Mouse (Mus musculus): ENCODE results near the gene Prdm4.
A peak's percentile ranks its signal among the peaks of the same experiment; 100 is the strongest.

Gene Prdm4

GRCm38 (mm10) chr10:85916498-85917309, at the start of gene Prdm4:
TSS of gene Prdm4 (minus strand) at chr10:85917142.
- DNase-seq (ENCODE audit: low spot score in 2 of 2): peak; percentile 83 to 97

DNA sequence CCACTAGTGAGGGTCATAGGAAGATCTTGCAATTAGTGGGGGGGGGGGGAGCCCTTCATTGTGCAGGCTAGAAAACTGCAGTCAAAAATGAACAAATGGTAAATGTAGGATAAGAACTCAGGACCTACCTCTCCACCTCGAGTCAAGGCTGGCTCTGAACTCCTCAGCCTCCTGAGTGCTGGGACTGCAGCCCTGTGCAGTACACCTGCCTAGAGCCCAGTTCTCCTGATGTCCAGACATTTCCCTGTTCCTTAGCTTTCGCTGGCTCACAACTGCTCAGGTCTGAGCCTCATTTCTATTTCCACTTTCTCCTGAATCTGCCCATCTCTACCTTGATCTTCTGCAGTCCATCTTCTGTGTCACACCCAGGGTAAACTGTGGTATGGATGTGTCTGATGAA, 49.5 kb upstream of the Prdm4 start:
- DNase-seq (ENCODE audit: low spot score in 2 of 2): no peak

DNA sequence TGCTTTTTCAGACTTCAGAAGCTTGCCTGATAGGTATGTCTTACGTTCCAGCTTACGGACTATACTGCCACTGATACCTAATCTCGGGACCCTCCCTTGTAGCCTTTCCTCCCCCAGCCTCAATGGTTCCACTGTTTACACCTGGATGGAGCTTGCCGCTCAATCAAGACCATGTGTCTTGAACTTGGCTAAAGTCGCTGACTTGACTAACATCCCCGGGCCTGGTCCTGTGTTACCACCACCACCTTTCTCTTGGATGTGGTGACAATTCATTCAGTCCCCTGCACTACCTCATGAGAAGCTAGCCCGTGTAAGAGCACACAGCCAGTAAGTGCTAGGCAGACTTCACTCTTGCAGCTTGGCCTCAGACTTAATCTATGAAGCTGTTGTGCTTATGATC, 47.4 kb upstream of the Prdm4 start:
- DNase-seq (ENCODE audit: low spot score in 2 of 2): no peak

- DNase-seq (ENCODE audit: low spot score in 2 of 2): no peak
Observed at GRCm38 (mm10) chr10:85962897-85963296, 46.0 kb upstream of the Prdm4 start.

DNA sequence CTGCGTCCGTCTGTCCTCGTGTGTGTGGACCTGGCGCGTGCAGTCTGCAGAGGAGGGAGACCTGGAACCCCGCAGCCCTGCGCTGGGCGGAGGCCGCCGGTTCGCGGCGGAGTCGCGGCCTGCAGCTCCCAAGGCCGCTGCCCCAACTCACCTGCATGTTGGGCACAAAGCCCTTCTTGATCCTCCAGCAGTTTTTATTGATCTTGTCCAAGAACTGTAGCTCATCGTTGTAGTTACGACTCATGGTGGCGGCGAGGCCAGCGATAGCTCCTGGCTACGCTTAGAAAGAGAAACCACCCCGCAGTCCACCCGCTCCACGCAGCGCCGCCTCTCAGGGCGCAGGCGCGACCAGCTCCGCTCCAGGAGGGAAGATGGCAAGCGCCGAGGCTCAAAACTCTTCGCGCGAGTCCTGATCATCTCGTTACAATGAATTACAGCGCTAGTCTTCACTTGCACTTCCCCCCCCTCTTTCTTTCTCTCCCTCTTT, 40.6 kb upstream of the Prdm4 start, which contains the start of gene Rtcb:
Rtcb (minus strand) TSS at position 360 of the 487 bp plus-strand sequence.
- DNase-seq (ENCODE audit: low spot score in 2 of 2): peak; percentile 96 to 99

GRCm38 (mm10) chr10:85956871-85957419, 40.0 kb upstream of the Prdm4 start:
- DNase-seq (ENCODE audit: low spot score in 2 of 2): peak in 1 of 2 experiments; percentile 26

DNA sequence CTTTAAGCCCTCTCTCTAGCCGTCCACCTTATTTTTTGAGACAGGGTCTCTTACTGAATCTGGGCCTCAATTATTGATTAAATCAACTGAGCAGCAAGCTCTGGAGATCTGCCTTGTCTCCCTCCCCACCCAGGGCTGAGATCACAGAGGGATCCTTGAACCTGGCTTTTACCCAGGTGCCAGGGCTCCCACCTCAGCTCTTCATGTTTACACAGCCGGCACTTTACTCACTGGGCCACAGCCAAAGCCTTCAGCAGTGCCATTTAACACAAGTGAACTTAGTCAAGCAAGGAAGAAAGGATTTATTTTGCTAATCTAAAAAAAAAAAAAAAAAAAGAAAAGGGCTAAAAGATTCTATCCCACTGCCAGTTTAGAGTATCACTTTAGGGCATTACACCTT, 37.5 kb upstream of the Prdm4 start:
- DNase-seq (ENCODE audit: low spot score in 2 of 2): no peak

- DNase-seq (ENCODE audit: low spot score in 2 of 2): no peak
Observed at GRCm38 (mm10) chr10:85953401-85953800, 36.5 kb upstream of the Prdm4 start.

DNA sequence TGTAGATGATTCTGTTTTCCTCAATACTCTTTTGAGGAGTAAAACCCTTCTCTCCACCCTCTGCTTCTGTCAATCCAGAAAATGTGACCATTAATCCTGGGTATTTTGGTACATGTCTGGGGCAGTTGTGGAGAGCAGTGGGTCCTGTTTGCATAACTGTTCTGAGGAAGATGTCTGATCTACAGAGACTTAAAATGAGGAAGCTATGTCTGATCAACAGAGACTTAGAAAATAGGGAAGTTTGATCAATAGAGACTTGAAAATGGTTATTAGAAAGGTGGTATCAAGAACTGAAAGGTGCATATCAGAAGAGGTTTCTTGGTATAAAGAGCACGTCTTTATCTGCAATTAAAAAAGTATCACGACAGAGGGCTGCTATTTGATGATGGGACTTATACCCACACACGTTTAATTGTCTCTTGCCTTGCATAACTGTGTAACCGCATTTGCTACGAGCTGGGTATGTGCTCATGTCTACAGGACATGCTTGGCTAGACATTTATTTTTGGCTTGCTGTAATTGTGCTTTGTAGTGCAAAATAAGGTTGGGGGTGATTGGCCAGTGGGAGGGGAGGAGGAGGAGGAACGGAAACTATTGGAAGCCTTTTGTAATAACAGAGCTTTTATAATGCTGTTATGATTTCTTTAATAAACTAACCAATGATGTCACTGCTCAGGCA, 35.0 kb upstream of the Prdm4 start:
- no peak for DNase-seq (ENCODE audit: low spot score in 2 of 2)

GRCm38 (mm10) chr10:85948483-85949196, 31.7 kb upstream of the Prdm4 start:
- DNase-seq (ENCODE audit: low spot score in 2 of 2): no peak

- no peak for DNase-seq (ENCODE audit: low spot score in 2 of 2)
Observed at GRCm38 (mm10) chr10:85936280-85936965, 19.5 kb upstream of the Prdm4 start.

DNA sequence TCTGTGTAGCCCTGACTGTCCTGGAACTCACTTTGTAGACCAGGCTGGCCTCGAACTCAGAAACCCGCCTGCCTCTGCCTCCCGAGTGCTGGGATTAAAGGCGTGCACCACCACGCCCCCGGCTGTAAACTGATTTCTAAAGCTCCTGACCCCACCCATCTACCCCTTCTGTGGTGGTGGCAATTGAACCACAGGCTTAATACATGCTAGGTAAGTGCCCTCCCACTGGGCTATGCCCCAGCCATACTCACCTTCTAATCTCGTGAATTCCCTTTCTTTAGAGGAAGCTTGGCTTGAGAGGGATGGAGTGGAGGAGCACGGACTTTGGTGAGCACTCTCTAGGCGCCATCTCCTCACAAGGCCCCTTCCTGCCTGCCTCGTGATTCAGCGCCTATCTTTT, 13.0 kb upstream of the Prdm4 start:
- no peak for DNase-seq (ENCODE audit: low spot score in 2 of 2)

DNA sequence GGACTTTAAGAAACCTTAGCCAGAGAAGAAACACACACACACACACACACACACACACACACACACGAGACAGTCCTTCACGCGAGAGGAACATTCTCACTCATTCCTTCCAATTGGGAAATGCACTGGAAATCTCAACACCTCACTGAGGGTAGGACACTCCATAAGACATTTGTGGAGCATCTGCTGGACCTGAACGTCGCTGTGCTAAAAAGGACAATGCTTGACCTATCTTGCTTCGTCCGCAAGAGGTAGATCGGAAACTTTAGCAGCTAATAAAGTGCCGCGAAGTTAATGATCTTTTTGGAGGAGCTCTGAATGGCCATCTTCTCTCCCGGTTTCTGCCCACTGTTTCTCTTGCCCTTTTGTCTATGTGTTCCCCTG, 12.3 kb upstream of the Prdm4 start:
- no peak for DNase-seq (ENCODE audit: low spot score in 2 of 2)

DNA sequence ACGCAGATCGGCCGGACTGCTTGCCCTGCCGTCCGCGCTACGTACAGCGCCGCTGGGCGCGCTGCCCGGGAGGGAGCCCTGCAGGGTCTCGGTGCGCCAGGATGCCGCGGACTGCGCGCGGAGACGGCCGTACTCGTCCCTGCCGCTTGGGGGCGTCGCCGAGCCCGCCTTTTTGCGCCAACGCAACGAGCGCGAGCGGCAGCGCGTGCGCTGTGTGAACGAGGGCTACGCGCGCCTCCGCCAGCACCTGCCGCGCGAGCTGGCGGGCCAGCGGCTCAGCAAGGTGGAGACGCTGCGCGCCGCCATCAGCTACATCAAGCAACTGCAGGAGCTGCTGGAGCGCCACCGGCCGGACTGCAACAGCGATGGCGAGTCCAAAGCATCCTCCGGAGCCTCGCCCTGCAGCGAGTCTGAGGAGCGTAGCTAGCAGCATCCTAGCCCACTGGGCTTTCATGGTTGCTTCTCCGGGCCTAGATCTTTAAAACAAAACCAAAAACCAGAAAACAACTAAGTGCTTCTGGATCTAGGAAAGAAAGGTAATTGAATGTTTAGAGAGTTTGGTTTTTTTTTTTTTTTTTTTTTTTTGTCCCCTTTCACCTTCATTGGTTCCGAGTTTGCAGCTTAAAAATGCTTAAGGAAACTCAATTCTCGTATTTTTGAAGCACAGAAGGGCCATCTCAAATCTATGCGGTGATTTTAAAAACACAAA, 11.7 kb upstream of the Prdm4 start:
- DNase-seq (ENCODE audit: low spot score in 2 of 2): peak; percentile 33 to 66

GRCm38 (mm10) chr10:85927676-85928445, 10.9 kb upstream of the Prdm4 start, which contains the start of gene Ascl4:
TSS of gene Ascl4 (plus strand) at chr10:85927681.
- DNase-seq (ENCODE audit: low spot score in 2 of 2): no peak

- DNase-seq (ENCODE audit: low spot score in 2 of 2): no peak
Observed at GRCm38 (mm10) chr10:85879886-85880486, 37.0 kb downstream of the Prdm4 start.

DNA sequence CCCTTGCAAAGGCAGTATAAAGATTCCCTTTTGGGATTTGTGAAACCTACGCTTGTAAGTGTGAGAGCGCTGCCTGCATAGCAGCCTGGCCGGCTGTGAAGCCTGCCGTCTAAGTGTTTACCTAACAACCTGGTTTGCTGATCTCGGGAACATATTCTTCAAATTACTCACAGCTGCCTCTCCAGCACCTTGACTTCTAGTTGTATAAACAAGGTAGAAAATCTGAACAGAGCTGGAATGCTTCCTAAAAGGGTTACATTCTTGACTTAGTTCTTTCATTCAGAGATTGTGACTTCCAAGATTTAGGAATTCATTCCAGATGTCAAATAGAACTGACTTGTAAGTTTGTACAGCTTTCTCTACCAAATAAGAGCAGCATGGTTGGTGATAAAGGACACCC, 41.1 kb downstream of the Prdm4 start:
- DNase-seq (ENCODE audit: low spot score in 2 of 2): no peak

- DNase-seq (ENCODE audit: low spot score in 2 of 2): no peak
Observed at GRCm38 (mm10) chr10:85873861-85874544, 42.9 kb downstream of the Prdm4 start.

DNA sequence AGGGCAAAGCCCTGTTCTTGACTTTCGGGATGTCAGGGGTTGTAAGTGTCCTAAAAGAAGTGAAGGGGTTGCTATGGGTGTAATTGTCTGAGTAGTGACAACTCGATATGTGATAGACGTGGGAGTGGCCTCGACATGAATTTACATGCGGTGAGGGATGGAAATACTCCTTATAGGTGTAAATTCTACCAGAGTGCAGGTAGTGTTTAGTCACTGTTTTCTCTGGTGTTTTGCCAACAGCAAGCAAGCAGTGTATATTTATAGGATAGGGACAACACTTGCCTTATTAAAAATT, 44.5 kb downstream of the Prdm4 start:
- no peak for DNase-seq (ENCODE audit: low spot score in 2 of 2)
